Mouse (Mus musculus): ENCODE results near the gene Morc3. TPM values are rescaled to one million over a fixed set of nuclear protein-coding genes. Genes with fewer than 3 reads are reported as not detected.

Morc3 gene
- polyA plus RNA-seq, 1 experiment from 2014 or later: 11.7 TPM

GRCm38 (mm10) chr16:93907761-93908160 lies 75.8 kb downstream of the Morc3 start:
- H3K27ac ChIP-seq (ENCODE audit: low read depth): no peak overlapping the region
- no peak overlapping the region for H3K4me2 ChIP-seq (ENCODE audit: low read depth, low read length)
- 75% methylated on average over 5 of the region's 5 CpGs for WGBS (ENCODE audit: insufficient replicate concordance)
- peaks cover 2% of the 10 kb centered on the region; the same call in 1 of the 2 replicates for H3K36me3 ChIP-seq (replicated peaks; ENCODE audit: insufficient read depth, low read length)
- DNase-seq: no peak
- no peak overlapping the region for H3K9ac ChIP-seq (replicated peaks)
- H3K4me1 ChIP-seq (ENCODE audit: insufficient read depth): peaks cover 5% of the 10 kb centered on the region
- TF ChIP-seq EP300 (IDR thresholded peaks at IDR 0.05; ENCODE audit: low read depth) (no peak), CTCF (IDR thresholded peaks at IDR 0.05; ENCODE audit: low read depth) (no peak)
- no peaks in the 10 kb centered on the region for H3K27me3 ChIP-seq (ENCODE audit: insufficient read depth, low read length)
- ATAC-seq: no peak
- no peak overlapping the region for H3K4me3 ChIP-seq (ENCODE audit: low read depth, low read length)
- no peaks in the 10 kb centered on the region for H3K9me3 ChIP-seq (ENCODE audit: low read length)

- no peak overlapping the region for H3K4me3 ChIP-seq (ENCODE audit: low read depth, low read length)
- ATAC-seq: no peak
- TF ChIP-seq EP300 (IDR thresholded peaks at IDR 0.05; ENCODE audit: low read depth): no peak
- no peak for TF ChIP-seq CTCF (IDR thresholded peaks at IDR 0.05; ENCODE audit: low read depth)
- H3K9ac ChIP-seq (replicated peaks): no peak overlapping the region
- no peak for DNase-seq
- H3K36me3 ChIP-seq (replicated peaks; ENCODE audit: insufficient read depth, low read length): 0 out of 2 replicates have a peak, but pooled peaks cover 2% of the 10 kb centered on the region
- no peaks in the 10 kb centered on the region for H3K27me3 ChIP-seq (ENCODE audit: insufficient read depth, low read length)
- H3K4me1 ChIP-seq (ENCODE audit: insufficient read depth): peaks cover 8% of the 10 kb centered on the region
- no peaks in the 10 kb centered on the region for H3K9me3 ChIP-seq (ENCODE audit: low read length)
- H3K27ac ChIP-seq (ENCODE audit: low read depth): no peak overlapping the region
- 86% methylated on average over 8 of the region's 8 CpGs for WGBS (ENCODE audit: insufficient replicate concordance)
- H3K4me2 ChIP-seq (ENCODE audit: low read depth, low read length): no peak overlapping the region
Measured at GRCm38 (mm10) chr16:93908196-93908595, 76.3 kb downstream of the Morc3 start.

- no peak overlapping the region for H3K4me2 ChIP-seq (ENCODE audit: low read depth, low read length)
- no peaks in the 10 kb centered on the region for H3K27me3 ChIP-seq (ENCODE audit: insufficient read depth, low read length)
- H3K9ac ChIP-seq (replicated peaks): no peak overlapping the region
- DNase-seq (peak; percentile 73), ATAC-seq (no peak)
- no peaks in the 10 kb centered on the region for H3K9me3 ChIP-seq (ENCODE audit: low read length)
- H3K27ac ChIP-seq (ENCODE audit: low read depth): no peak overlapping the region
- H3K36me3 ChIP-seq (replicated peaks; ENCODE audit: insufficient read depth, low read length): no peaks in the 10 kb centered on the region
- 70% methylated on average over 3 of the region's 3 CpGs for WGBS (ENCODE audit: insufficient replicate concordance)
- peaks cover 8% of the 10 kb centered on the region for H3K4me1 ChIP-seq (ENCODE audit: insufficient read depth)
- no peak overlapping the region for H3K4me3 ChIP-seq (ENCODE audit: low read depth, low read length)
- TF ChIP-seq EP300 (IDR thresholded peaks at IDR 0.05; ENCODE audit: low read depth) (no peak), CTCF (IDR thresholded peaks at IDR 0.05; ENCODE audit: low read depth) (no peak)
Measured at GRCm38 (mm10) chr16:93909936-93910335, 78.0 kb downstream of the Morc3 start.

- DNase-seq: no peak
- Histone ChIP-seq H3K27ac (ENCODE audit: low read depth) (no peak overlapping the region), H3K36me3 (replicated peaks; ENCODE audit: insufficient read depth, low read length) (no peaks in the 10 kb centered on the region), H3K9me3 (ENCODE audit: low read length) (no peaks in the 10 kb centered on the region), H3K9ac (replicated peaks) (no peak overlapping the region), H3K4me3 (ENCODE audit: low read depth, low read length) (no peak overlapping the region), H3K4me2 (ENCODE audit: low read depth, low read length) (no peak overlapping the region), H3K4me1 (ENCODE audit: insufficient read depth) (peaks cover 8% of the 10 kb centered on the region), H3K27me3 (ENCODE audit: insufficient read depth, low read length) (no peaks in the 10 kb centered on the region)
- no peak for ATAC-seq
- 69% methylated on average over 28 of the region's 28 CpGs for WGBS (ENCODE audit: insufficient replicate concordance)
- TF ChIP-seq CTCF (IDR thresholded peaks at IDR 0.05; ENCODE audit: low read depth) (no peak), EP300 (IDR thresholded peaks at IDR 0.05; ENCODE audit: low read depth) (no peak)
Measured at GRCm38 (mm10) chr16:93910735-93911665, 79.1 kb downstream of the Morc3 start.

GRCm38 (mm10) chr16:93912158-93912557 lies 80.2 kb downstream of the Morc3 start:
- Histone ChIP-seq H3K27me3 (ENCODE audit: insufficient read depth, low read length) (no peaks in the 10 kb centered on the region), H3K4me2 (ENCODE audit: low read depth, low read length) (no peak overlapping the region), H3K36me3 (replicated peaks; ENCODE audit: insufficient read depth, low read length) (no peaks in the 10 kb centered on the region), H3K4me3 (ENCODE audit: low read depth, low read length) (no peak overlapping the region), H3K9ac (replicated peaks) (no peak overlapping the region), H3K9me3 (ENCODE audit: low read length) (no peaks in the 10 kb centered on the region), H3K27ac (ENCODE audit: low read depth) (0 out of 2 replicates have a peak overlapping the region, but pooled peaks have one; percentile 22), H3K4me1 (ENCODE audit: insufficient read depth) (peaks cover 8% of the 10 kb centered on the region)
- TF ChIP-seq EP300 (IDR thresholded peaks at IDR 0.05; ENCODE audit: low read depth): no peak
- no peak for TF ChIP-seq CTCF (IDR thresholded peaks at IDR 0.05; ENCODE audit: low read depth)
- WGBS (ENCODE audit: insufficient replicate concordance): 51% methylated on average over 5 of the region's 5 CpGs
- peak; percentile 61 for DNase-seq
- peak; percentile 78 for ATAC-seq

- WGBS (ENCODE audit: insufficient replicate concordance): 60% methylated on average over 3 of the region's 3 CpGs
- Histone ChIP-seq H3K27me3 (ENCODE audit: insufficient read depth, low read length) (no peaks in the 10 kb centered on the region), H3K27ac (ENCODE audit: low read depth) (0 out of 2 replicates have a peak overlapping the region, but pooled peaks have one; percentile 22)
Measured at GRCm38 (mm10) chr16:93912808-93913207, 80.9 kb downstream of the Morc3 start.

More at GRCm38 (mm10) chr16:93912808-93913207, 80.9 kb downstream of the Morc3 start:
- no peak for DNase-seq
- no peaks in the 10 kb centered on the region for H3K36me3 ChIP-seq (replicated peaks; ENCODE audit: insufficient read depth, low read length)
- peak; percentile 71 for TF ChIP-seq EP300 (IDR thresholded peaks at IDR 0.05; ENCODE audit: low read depth)
- TF ChIP-seq CTCF (IDR thresholded peaks at IDR 0.05; ENCODE audit: low read depth): no peak
- no peaks in the 10 kb centered on the region for H3K9me3 ChIP-seq (ENCODE audit: low read length)
- ATAC-seq: peak; percentile 75
- no peak overlapping the region for H3K9ac ChIP-seq (replicated peaks)
- H3K4me2 ChIP-seq (ENCODE audit: low read depth, low read length): no peak overlapping the region
- H3K4me3 ChIP-seq (ENCODE audit: low read depth, low read length): no peak overlapping the region
- H3K4me1 ChIP-seq (ENCODE audit: insufficient read depth): peaks cover 8% of the 10 kb centered on the region
